Mouse (Mus musculus) stomach, postnatal 0 days (tissue): ENCODE measurements around the gene Gkn1. TPM values are rescaled to one million over a fixed set of nuclear protein-coding genes. Genes with fewer than 3 reads are reported as not detected.
A peak's percentile ranks its signal among the peaks of the same experiment; 100 is the strongest.

Source experiments
- ATAC-seq: fragments of 200-750 bp; cut with Nextera tagmentation; 2 replicates; pipeline ENCODE4 v1.8.0; 2017; ENCODE audit not compliant: low FRiP score, low TSS enrichment
- DNase-seq: peaks from one replicate; pipeline ENCODE4 v3.0.0-alpha.2; 2016; ENCODE audit warnings: low spot score
- H3K27ac ChIP-seq: fragments of 300-500 bp; sonication (generic); replicated peaks from 2 replicates; pipeline ENCODE4 v1.5.1; 2014; ENCODE audit warnings: mild to moderate bottlenecking, control low read depth
- H3K27me3 ChIP-seq: fragments of 300-500 bp; sonication (generic); 2 replicates; pipeline ENCODE4 v1.6.1; 2014; ENCODE audit warnings: low read length; ENCODE audit not compliant: control insufficient read depth, insufficient read depth
- H3K36me3 ChIP-seq: fragments of 300-500 bp; sonication (generic); 2 replicates; pipeline ENCODE4 v1.6.1; 2014; ENCODE audit warnings: low read length, mixed read lengths; ENCODE audit not compliant: control insufficient read depth, insufficient read depth
- H3K4me1 ChIP-seq: fragments of 300-500 bp; sonication (generic); replicated peaks from 2 replicates; pipeline ENCODE4 v1.6.1; 2014; ENCODE audit warnings: antibody characterized with exemption; ENCODE audit not compliant: control insufficient read depth, insufficient read depth
- H3K4me2 ChIP-seq: fragments of 300-500 bp; sonication (generic); replicated peaks from 2 replicates; pipeline ENCODE4 v1.6.1; 2014; ENCODE audit warnings: low read depth, mild to moderate bottlenecking, control low read depth, moderate library complexity
- H3K4me3 ChIP-seq: fragments of 300-500 bp; sonication (generic); 2 replicates; pipeline ENCODE4 v1.5.1; 2014; ENCODE audit warnings: low read depth, low read length, control low read depth
- H3K9ac ChIP-seq: fragments of 300-500 bp; sonication (generic); 2 replicates; pipeline ENCODE4 v1.6.1; 2014; ENCODE audit warnings: mild to moderate bottlenecking, low read length, control low read depth, mixed read lengths
- H3K9me3 ChIP-seq: fragments of 300-500 bp; sonication (generic); 2 replicates; pipeline ENCODE4 v1.6.1; 2016; ENCODE audit warnings: low read length; ENCODE audit not compliant: control insufficient read depth
- CTCF ChIP-seq: IDR thresholded peaks from 2 replicates; pipeline ENCODE4 v1.5.1; 2016; ENCODE audit warnings: antibody characterized with exemption, low read depth, mild to moderate bottlenecking, moderate library complexity
- EP300 ChIP-seq: optimal IDR thresholded peaks from 2 replicates; pipeline ENCODE3; 2016; ENCODE audit warnings: antibody characterized with exemption
- WGBS: fragments of 180-500 bp; shearing (Covaris S2); extraction: QIAGEN DNeasy Blood & Tissue Kit; methylation state at CpG from one replicate; pipeline ENCODE4 v1.1.7; 2014; 5-methylcytosine and 5-hydroxymethylcytosine counted together
- polyA plus RNA-seq: library from polyadenylated mRNA; unstranded; fragments of >200 nt; fragmentation: Nextera tagmentation; extraction: Ambion mirVana; gene quantifications from 2 replicates; pipeline ENCODE4 v1.2.1, GENCODE M21; 2015

Gene Gkn1
- polyA plus RNA-seq, 1 experiment from 2014 or later = 3,289 TPM

DNA sequence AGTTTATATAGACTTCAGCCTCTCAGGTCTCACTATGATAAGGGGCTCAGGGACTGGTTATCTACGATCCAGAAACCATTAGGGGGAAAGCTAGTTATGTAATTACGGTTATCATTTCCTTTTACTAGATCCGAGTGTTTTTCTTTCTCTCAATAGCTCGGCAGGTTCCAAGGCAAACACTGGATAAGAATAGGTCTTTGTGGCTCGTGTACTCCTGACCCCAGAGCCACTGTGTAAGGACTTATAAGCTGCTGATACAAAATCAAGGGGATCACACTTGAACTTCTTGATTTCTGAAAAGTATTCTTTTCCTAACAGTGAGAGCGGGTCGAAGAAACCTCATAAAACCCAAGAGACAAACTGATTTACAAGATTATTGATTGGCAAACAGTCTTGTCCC is 38.1 kb upstream of the Gkn1 start, which contains the start of gene Gkn3:
TSS of gene Gkn3 (minus strand) at position 59 of the 400 bp plus-strand sequence.
- Histone ChIP-seq H3K4me2 (no peak within 1 kb of the TSS), H3K4me1 (no peaks in the 10 kb centered on the region), H3K27me3 (no peaks in the 10 kb centered on the region), H3K4me3 (no peak within 1 kb of the TSS), H3K9ac (no peak within 1 kb of the TSS), H3K9me3 (no peaks in the 10 kb centered on the region), H3K27ac (no peak within 1 kb of the TSS), H3K36me3 (no peaks in the 10 kb centered on the region)
- ATAC-seq (peak; percentile 45; the same call in 1 of the 2 replicates), DNase-seq (peak; percentile 12)
- 40% methylated on average over 7 of the region's 7 CpGs for WGBS
- TF ChIP-seq EP300 = no peak
- no peak for TF ChIP-seq CTCF

DNA sequence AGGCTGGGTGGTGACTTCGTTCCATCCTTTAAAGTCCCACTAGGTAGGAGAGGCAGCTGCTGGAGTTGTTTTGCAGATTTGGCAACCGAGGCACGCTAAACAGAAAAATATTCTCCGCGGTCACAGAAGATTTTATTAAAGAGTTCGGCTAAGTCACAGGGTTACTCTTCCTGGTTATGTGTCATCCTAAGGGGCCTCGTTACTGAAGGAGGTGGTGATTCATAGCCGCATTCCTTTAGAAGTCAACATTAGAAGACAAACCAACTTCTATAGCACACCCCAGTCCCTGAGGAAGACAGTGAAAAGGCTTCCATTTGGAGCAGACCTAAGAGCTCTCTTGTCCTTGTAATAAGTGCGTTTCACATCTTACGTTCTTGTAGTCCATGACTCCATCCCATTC is 35.9 kb upstream of the Gkn1 start:
- Histone ChIP-seq H3K27me3 (no peaks in the 10 kb centered on the region), H3K4me3 (no peak overlapping the region), H3K4me2 (no peak overlapping the region), H3K9me3 (no peaks in the 10 kb centered on the region), H3K4me1 (no peaks in the 10 kb centered on the region), H3K27ac (no peak overlapping the region), H3K9ac (no peak overlapping the region), H3K36me3 (no peaks in the 10 kb centered on the region)
- no peak for TF ChIP-seq EP300
- no peak for TF ChIP-seq CTCF
- no peak for DNase-seq
- ATAC-seq = no peak
- WGBS = 82% methylated on average over 10 of the region's 10 CpGs

DNA sequence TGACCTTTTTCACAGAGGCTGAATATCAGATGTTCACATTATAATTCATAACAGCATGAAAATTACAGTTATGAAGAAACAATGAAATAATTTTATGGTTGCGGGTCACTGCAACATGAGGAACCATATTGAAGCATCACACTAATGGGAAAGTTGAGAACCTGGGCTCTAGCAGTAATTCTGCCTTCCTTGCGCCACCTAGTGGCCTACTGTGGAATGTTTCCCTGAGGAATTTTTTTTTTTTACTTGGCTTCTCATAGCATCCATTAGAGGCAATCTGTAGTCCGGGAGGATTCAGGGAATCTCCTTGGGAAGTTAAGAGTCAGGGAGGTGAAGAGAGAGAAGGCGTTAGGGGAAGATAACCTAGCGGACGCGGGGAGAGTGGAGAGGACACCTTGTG is 35.5 kb upstream of the Gkn1 start:
- TF ChIP-seq EP300 (no peak), CTCF (peak; percentile 93)
- Histone ChIP-seq H3K9me3 (no peaks in the 10 kb centered on the region), H3K27ac (no peak overlapping the region), H3K9ac (no peak overlapping the region), H3K27me3 (no peaks in the 10 kb centered on the region), H3K4me3 (no peak overlapping the region), H3K36me3 (no peaks in the 10 kb centered on the region), H3K4me1 (no peaks in the 10 kb centered on the region), H3K4me2 (no peak overlapping the region)
- DNase-seq (peak; percentile 78), ATAC-seq (no peak)
- WGBS = 7% methylated on average over 7 of the region's 7 CpGs

DNA sequence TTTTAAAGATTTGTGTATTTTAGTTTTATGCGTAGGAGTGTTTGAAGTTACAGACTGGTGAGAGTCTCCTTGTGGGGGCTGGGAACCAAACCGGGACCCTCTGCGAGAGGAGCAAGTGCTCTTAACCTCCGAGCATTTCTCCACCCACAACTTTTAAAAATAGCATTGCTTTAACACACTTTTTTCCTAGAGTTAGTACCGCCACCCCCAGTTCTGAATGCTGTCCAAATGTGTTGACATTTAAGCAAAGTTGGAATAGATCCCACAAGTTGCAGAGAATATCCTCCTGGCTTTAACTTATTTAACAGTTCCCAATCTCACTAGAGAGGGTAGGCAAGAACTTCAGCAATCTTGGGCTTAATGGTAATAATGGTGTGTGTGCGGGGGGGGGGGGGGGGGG is 34.0 kb upstream of the Gkn1 start:
- no peak for DNase-seq

DNA sequence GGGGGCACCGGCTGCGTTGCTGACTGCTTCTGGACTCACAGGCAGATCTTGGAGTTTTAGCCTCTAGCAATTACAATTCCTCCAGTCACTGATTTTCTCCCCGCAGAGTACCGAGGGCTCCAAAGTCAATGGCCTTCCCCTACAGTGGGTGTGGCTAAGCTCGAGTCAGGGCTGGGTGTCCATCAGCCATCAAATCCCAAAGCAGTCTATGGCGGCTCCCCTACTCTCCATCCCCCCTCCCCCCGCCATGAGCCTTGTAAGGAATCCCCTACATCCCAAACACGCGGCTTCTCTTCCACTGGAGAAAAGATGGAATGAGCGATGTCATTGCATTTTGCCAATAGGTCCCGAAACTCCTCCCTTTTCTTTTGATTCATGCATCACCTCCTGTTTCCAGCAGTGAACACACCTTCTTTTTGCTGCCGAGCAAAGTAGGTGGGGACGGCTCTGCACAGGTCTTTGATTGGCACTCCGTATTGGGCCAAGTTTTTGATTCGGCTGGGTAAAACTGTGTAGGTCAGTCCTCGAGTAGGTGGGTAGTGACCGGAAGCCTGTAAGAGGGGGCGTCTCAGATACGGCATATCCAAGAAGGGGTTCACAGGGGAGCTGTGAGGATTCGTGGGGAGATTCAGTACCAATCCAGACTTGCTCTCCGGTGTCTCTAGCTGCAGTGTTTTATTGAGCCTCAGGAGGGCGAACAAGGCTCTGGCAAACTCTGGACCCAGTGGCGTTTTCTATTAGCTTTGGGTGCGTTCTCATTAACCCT is 33.4 kb upstream of the Gkn1 start:
- Histone ChIP-seq H3K9me3 (no peaks in the 10 kb centered on the region), H3K36me3 (no peaks in the 10 kb centered on the region), H3K4me2 (peak overlapping the region; percentile 62), H3K9ac (no peak overlapping the region), H3K27ac (no peak overlapping the region), H3K27me3 (no peaks in the 10 kb centered on the region), H3K4me1 (no peaks in the 10 kb centered on the region), H3K4me3 (peak overlapping the region; percentile 33)
- 11% methylated on average over 24 of the region's 24 CpGs for WGBS
- TF ChIP-seq CTCF = peak; percentile 74
- TF ChIP-seq EP300 = no peak
- DNase-seq = peak; percentile 63
- ATAC-seq = no peak

More for the DNA sequence above, 34.0 kb upstream of the Gkn1 start:
- no peaks in the 10 kb centered on the region for H3K9me3 ChIP-seq
- TF ChIP-seq CTCF (no peak), EP300 (no peak)
- H3K27me3 ChIP-seq = no peaks in the 10 kb centered on the region
- H3K9ac ChIP-seq = no peak overlapping the region
- ATAC-seq = no peak
- no peak overlapping the region for H3K4me3 ChIP-seq
- no peak overlapping the region for H3K27ac ChIP-seq
- no peaks in the 10 kb centered on the region for H3K4me1 ChIP-seq
- H3K36me3 ChIP-seq = no peaks in the 10 kb centered on the region
- peak overlapping the region; percentile 62 for H3K4me2 ChIP-seq
- 29% methylated on average over 5 of the region's 6 CpGs for WGBS

DNA sequence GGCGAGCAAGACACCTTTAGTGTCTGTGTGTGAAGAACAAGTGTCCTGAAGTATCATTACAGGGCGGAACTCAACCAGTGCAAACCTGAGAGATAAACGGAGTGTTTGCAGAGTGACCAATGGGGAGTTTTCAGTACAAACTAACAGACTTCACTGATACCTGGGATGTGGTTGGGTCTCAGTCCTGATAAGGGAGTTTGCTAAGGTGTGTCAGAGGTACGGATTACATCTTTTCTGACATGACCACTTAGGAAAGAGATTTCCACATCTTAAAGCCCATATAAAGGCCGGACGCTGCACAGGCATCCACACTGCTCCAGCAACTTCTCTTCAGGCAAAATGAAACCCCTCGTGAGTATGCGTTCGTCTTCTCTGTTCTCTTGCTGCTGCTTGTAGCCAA is 22.3 kb upstream of the Gkn1 start, which contains the start of gene Gkn2:
TSS of gene Gkn2 (plus strand) at position 301 of the 400 bp plus-strand sequence.
- Histone ChIP-seq H3K9ac (no peak within 1 kb of the TSS), H3K9me3 (no peaks in the 10 kb centered on the region), H3K4me2 (no peak within 1 kb of the TSS), H3K4me1 (no peaks in the 10 kb centered on the region), H3K27ac (no peak within 1 kb of the TSS), H3K4me3 (no peak within 1 kb of the TSS), H3K36me3 (no peaks in the 10 kb centered on the region), H3K27me3 (no peaks in the 10 kb centered on the region)
- no peak for TF ChIP-seq EP300
- no peak for TF ChIP-seq CTCF
- ATAC-seq = peak; percentile 59; the same call in 1 of the 2 replicates
- 78% methylated on average over 9 of the region's 9 CpGs for WGBS
- DNase-seq = no peak
